Mouse (Mus musculus) thymus, postnatal 0 days (tissue): ENCODE results near the gene 1700086D15Rik. TPM values are rescaled to one million over a fixed set of nuclear protein-coding genes. Genes with fewer than 3 reads are reported as not detected.

Experiments
- DNase-seq: peaks from one replicate; pipeline ENCODE4 v3.0.0-alpha.2; 2015; ENCODE audit warnings: low spot score
- polyA plus RNA-seq: library from polyadenylated mRNA; unstranded; fragments of >200 nt; fragmentation: Nextera tagmentation; extraction: Ambion mirVana; gene quantifications from 2 replicates; pipeline ENCODE4 v1.2.1, GENCODE M21; 2015

The 1700086D15Rik gene
- polyA plus RNA-seq, 1 experiment from 2014 or later = 0.17 TPM

GRCm38 (mm10) chr11:65135251-65135739 lies 24.4 kb downstream of the 1700086D15Rik start:
- DNase-seq = no peak

GRCm38 (mm10) chr11:65133661-65134060 lies 26.0 kb downstream of the 1700086D15Rik start:
- DNase-seq = no peak

- no peak for DNase-seq
These were observed 30.6 kb downstream of the 1700086D15Rik start for GRCm38 (mm10) chr11:65129110-65129509.

- DNase-seq = no peak
These were observed 31.0 kb downstream of the 1700086D15Rik start for GRCm38 (mm10) chr11:65128666-65129065.

GRCm38 (mm10) chr11:65126566-65126965 lies 33.1 kb downstream of the 1700086D15Rik start:
- DNase-seq = no peak

- no peak for DNase-seq
These were observed 34.7 kb downstream of the 1700086D15Rik start for GRCm38 (mm10) chr11:65124913-65125418.

- DNase-seq = no peak
These were observed 39.4 kb downstream of the 1700086D15Rik start for GRCm38 (mm10) chr11:65120276-65120675.

- no peak for DNase-seq
These were observed 43.9 kb downstream of the 1700086D15Rik start for GRCm38 (mm10) chr11:65115811-65116210.

- no peak for DNase-seq
These were observed 47.6 kb downstream of the 1700086D15Rik start for GRCm38 (mm10) chr11:65112086-65112485.

- DNase-seq = no peak
These were observed 48.0 kb downstream of the 1700086D15Rik start for GRCm38 (mm10) chr11:65111651-65112050.

- DNase-seq = no peak
These were observed 49.6 kb downstream of the 1700086D15Rik start for GRCm38 (mm10) chr11:65110058-65110457.

- DNase-seq = no peak
These were observed 51.9 kb downstream of the 1700086D15Rik start for GRCm38 (mm10) chr11:65107734-65108171.

- no peak for DNase-seq
These were observed 52.5 kb downstream of the 1700086D15Rik start for GRCm38 (mm10) chr11:65107151-65107550.

GRCm38 (mm10) chr11:65104076-65104475 lies 55.6 kb downstream of the 1700086D15Rik start:
- no peak for DNase-seq

Other genes with a start within 250 kb of the 1700086D15Rik start
- 24.5 and 26.9 TPM in 2 replicates for gene Elac2, start 180.9 kb downstream of the 1700086D15Rik start, polyA plus RNA-seq
- 4.5 and 5.1 TPM in 2 replicates for gene Arhgap44, start 3.1 kb upstream of the 1700086D15Rik start, polyA plus RNA-seq
- gene Myocd, start 110.1 kb upstream of the 1700086D15Rik start, polyA plus RNA-seq = 0.05 and 0.15 TPM in 2 replicates